Mouse (Mus musculus): Measurements from ENCODE around the gene Mgrn1.

- no peak for TF ChIP-seq CTCF (IDR thresholded peaks at IDR 0.05; ENCODE audit: low read depth)
- TF ChIP-seq EP300 (IDR thresholded peaks at IDR 0.05; ENCODE audit: low read depth): no peak
Measured at GRCm38 (mm10) chr16:4941016-4941415, 55.0 kb downstream of the Mgrn1 start.

All from liver, postnatal 0 days (tissue).